Mouse (Mus musculus) kidney, postnatal 25 days (tissue): ENCODE results near the gene Lct.
"Not testable (repeated sequence)": the region's sequence is repeated elsewhere in the genome, so short reads cannot be mapped to it uniquely, and the experiment has no call there.

Source experiments
- DNase-seq, 2 experiments: peaks; one replicate each; pipeline ENCODE4 v3.0.0; 2021; ENCODE audit warnings: mixed read lengths in 2 of 2

Gene Lct

GRCm38 (mm10) chr1:128328218-128328617, at the start of gene Lct:
Gene Lct, minus strand, starts transcription at chr1:128328318.
- no peak for DNase-seq

GRCm38 (mm10) chr1:128376841-128377240, 48.7 kb upstream of the Lct start:
- DNase-seq = no peak

GRCm38 (mm10) chr1:128372143-128372860, 44.2 kb upstream of the Lct start:
- DNase-seq = no peak

- DNase-seq = peak in 1 of 2 experiments; percentile 70
These were observed 40.8 kb upstream of the Lct start for GRCm38 (mm10) chr1:128368732-128369441.

GRCm38 (mm10) chr1:128360601-128361000, 32.5 kb upstream of the Lct start:
- DNase-seq = no peak

GRCm38 (mm10) chr1:128359554-128360376, 31.6 kb upstream of the Lct start, which contains the start of gene Mcm6:
Gene Mcm6, minus strand, starts transcription at chr1:128359664.
- peak; percentile 97 for DNase-seq

- peak; percentile 36 to 51 for DNase-seq
These were observed 30.9 kb upstream of the Lct start for GRCm38 (mm10) chr1:128358916-128359553.

- no peak for DNase-seq
These were observed 30.2 kb upstream of the Lct start for GRCm38 (mm10) chr1:128358276-128358675.

GRCm38 (mm10) chr1:128357452-128357851, 29.3 kb upstream of the Lct start:
- DNase-seq = no peak

GRCm38 (mm10) chr1:128353092-128353491, 25.0 kb upstream of the Lct start:
- no peak for DNase-seq

GRCm38 (mm10) chr1:128344232-128344631, 16.1 kb upstream of the Lct start:
- DNase-seq = no peak

- no peak for DNase-seq
These were observed 9.7 kb upstream of the Lct start for GRCm38 (mm10) chr1:128337708-128338320.

GRCm38 (mm10) chr1:128330313-128330712, 2.2 kb upstream of the Lct start:
- no peak for DNase-seq

GRCm38 (mm10) chr1:128327165-128327564, 953 bp downstream of the Lct start:
- DNase-seq = no peak

GRCm38 (mm10) chr1:128324776-128325175, 3.3 kb downstream of the Lct start:
- DNase-seq = no peak

- no peak for DNase-seq
These were observed 5.0 kb downstream of the Lct start for GRCm38 (mm10) chr1:128323026-128323643.

- DNase-seq = not testable (repeated sequence)
These were observed 8.9 kb downstream of the Lct start for GRCm38 (mm10) chr1:128319266-128319665.

- DNase-seq = no peak
These were observed 13.5 kb downstream of the Lct start for GRCm38 (mm10) chr1:128314665-128315064.

- peak in 1 of 2 experiments; percentile 34 for DNase-seq
These were observed 19.1 kb downstream of the Lct start for GRCm38 (mm10) chr1:128309043-128309442.

- peak; percentile 84 to 91 for DNase-seq
These were observed 24.2 kb downstream of the Lct start for GRCm38 (mm10) chr1:128303900-128304299.

- no peak for DNase-seq
These were observed 32.2 kb downstream of the Lct start for GRCm38 (mm10) chr1:128295717-128296528.
